Mouse (Mus musculus): ENCODE data around the gene Lman2l. TPM values are rescaled to one million over a fixed set of nuclear protein-coding genes. Genes with fewer than 3 reads are reported as not detected.
A peak's percentile ranks its signal among the peaks of the same experiment; 100 is the strongest.

Lman2l gene
- total and polyA plus RNA-seq, 2 experiments from 2014 or later: 21.8 to 37.6 TPM

GRCm38 (mm10) chr1:36445508-36445907 lies 437 bp upstream of the Lman2l start:
- Histone ChIP-seq H3K27me3 (ENCODE audit: insufficient read depth, low read length) (no peaks in the 10 kb centered on the region), H3K36me3 (ENCODE audit: insufficient read depth) (0 out of 2 replicates have a peak, but pooled peaks cover 3% of the 10 kb centered on the region), H3K9me3 (ENCODE audit: low read length) (no peaks in the 10 kb centered on the region), H3K27ac (ENCODE audit: low read depth, low read length) (peak overlapping the region; percentile 47), H3K4me2 (ENCODE audit: low read depth) (peak overlapping the region; percentile 85; the same call in 1 of the 2 replicates), H3K4me1 (ENCODE audit: insufficient read depth) (0 out of 2 replicates have a peak, but pooled peaks cover 3% of the 10 kb centered on the region), H3K4me3 (ENCODE audit: low read depth, low read length) (peak overlapping the region; percentile 92), H3K9ac (peak overlapping the region; percentile 14; the same call in 1 of the 2 replicates)
- ATAC-seq (no peak), DNase-seq (no peak)
- TF ChIP-seq CTCF (IDR thresholded peaks at IDR 0.05; ENCODE audit: low read depth): no peak
- 43% methylated on average over 8 of the region's 8 CpGs for WGBS

- Histone ChIP-seq H3K27ac (ENCODE audit: low read depth, low read length) (no peak overlapping the region), H3K4me2 (ENCODE audit: low read depth) (no peak overlapping the region), H3K9me3 (ENCODE audit: low read length) (no peaks in the 10 kb centered on the region), H3K4me1 (ENCODE audit: insufficient read depth) (0 out of 2 replicates have a peak, but pooled peaks cover 3% of the 10 kb centered on the region), H3K4me3 (ENCODE audit: low read depth, low read length) (no peak overlapping the region), H3K36me3 (ENCODE audit: insufficient read depth) (peaks cover 41% of the 10 kb centered on the region), H3K9ac (no peak overlapping the region), H3K27me3 (ENCODE audit: insufficient read depth, low read length) (no peaks in the 10 kb centered on the region)
- 60% methylated on average over 4 of the region's 4 CpGs for WGBS
- no peak for TF ChIP-seq CTCF (IDR thresholded peaks at IDR 0.05; ENCODE audit: low read depth)
- ATAC-seq (no peak), DNase-seq (no peak)
Observed at GRCm38 (mm10) chr1:36441101-36441500, 4.0 kb downstream of the Lman2l start.

DNA sequence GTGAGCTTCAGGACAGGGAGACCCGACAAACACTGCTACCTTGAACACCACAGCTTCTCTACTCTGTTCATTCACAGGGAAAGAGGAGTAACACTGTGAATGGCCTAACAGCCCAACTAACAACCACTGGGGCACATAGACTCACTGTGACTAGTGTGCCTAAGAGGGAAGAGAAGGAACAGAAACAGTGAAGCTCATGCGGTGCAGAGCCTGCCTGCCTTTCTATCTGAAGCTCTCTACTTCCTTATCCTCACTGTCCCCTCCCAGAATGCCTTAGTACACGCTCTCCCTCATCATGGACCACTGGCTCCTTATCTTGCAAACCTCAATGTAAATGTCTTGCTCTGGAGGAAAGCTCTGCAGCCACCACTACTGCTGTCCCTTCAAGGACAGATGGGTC lies 7.8 kb downstream of the Lman2l start:
- TF ChIP-seq CTCF (IDR thresholded peaks at IDR 0.05; ENCODE audit: low read depth): no peak
- H3K4me2 ChIP-seq (ENCODE audit: low read depth): no peak overlapping the region
- no peaks in the 10 kb centered on the region for H3K27me3 ChIP-seq (ENCODE audit: insufficient read depth, low read length)
- DNase-seq (no peak), ATAC-seq (no peak)
- no peaks in the 10 kb centered on the region for H3K4me1 ChIP-seq (ENCODE audit: insufficient read depth)
- no peak overlapping the region for H3K4me3 ChIP-seq (ENCODE audit: low read depth, low read length)
- no peak overlapping the region for H3K27ac ChIP-seq (ENCODE audit: low read depth, low read length)
- peaks cover 58% of the 10 kb centered on the region for H3K36me3 ChIP-seq (ENCODE audit: insufficient read depth)
- H3K9ac ChIP-seq: no peak overlapping the region
- H3K9me3 ChIP-seq (ENCODE audit: low read length): no peaks in the 10 kb centered on the region
- WGBS: 93% methylated on average over 3 of the region's 3 CpGs

GRCm38 (mm10) chr1:36436515-36436914 lies 8.6 kb downstream of the Lman2l start:
- Histone ChIP-seq H3K4me2 (ENCODE audit: low read depth) (no peak overlapping the region), H3K27ac (ENCODE audit: low read depth, low read length) (no peak overlapping the region), H3K9me3 (ENCODE audit: low read length) (no peaks in the 10 kb centered on the region), H3K4me3 (ENCODE audit: low read depth, low read length) (no peak overlapping the region), H3K27me3 (ENCODE audit: insufficient read depth, low read length) (no peaks in the 10 kb centered on the region), H3K36me3 (ENCODE audit: insufficient read depth) (peaks cover 65% of the 10 kb centered on the region), H3K4me1 (ENCODE audit: insufficient read depth) (no peaks in the 10 kb centered on the region), H3K9ac (no peak overlapping the region)
- DNase-seq: no peak
- no peak for TF ChIP-seq CTCF (IDR thresholded peaks at IDR 0.05; ENCODE audit: low read depth)
- ATAC-seq: no peak
- WGBS: 95% methylated on average over 6 of the region's 6 CpGs

DNA sequence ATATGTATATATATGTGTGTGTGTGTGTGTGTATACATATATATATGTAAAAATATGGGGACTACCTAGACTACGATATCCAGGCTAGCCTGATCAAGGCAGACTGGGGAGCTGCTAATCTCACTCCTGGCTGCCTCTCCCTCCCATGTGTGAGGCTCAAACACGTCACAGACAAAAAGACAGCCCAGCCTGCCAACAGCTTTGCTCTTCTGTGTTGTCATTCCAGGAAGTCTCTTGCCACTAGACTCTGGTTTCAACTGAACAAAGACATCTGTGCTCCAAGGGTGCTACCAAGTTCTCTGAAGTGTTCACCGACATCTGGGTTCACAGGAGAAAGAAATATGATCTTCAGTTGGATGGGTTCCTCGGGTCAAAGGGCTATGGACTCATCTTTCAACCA lies 10.0 kb downstream of the Lman2l start:
- ATAC-seq (no peak), DNase-seq (no peak)
- Histone ChIP-seq H3K9me3 (ENCODE audit: low read length) (no peaks in the 10 kb centered on the region), H3K27ac (ENCODE audit: low read depth, low read length) (no peak overlapping the region), H3K4me3 (ENCODE audit: low read depth, low read length) (no peak overlapping the region), H3K4me1 (ENCODE audit: insufficient read depth) (no peaks in the 10 kb centered on the region), H3K9ac (no peak overlapping the region), H3K27me3 (ENCODE audit: insufficient read depth, low read length) (no peaks in the 10 kb centered on the region), H3K36me3 (ENCODE audit: insufficient read depth) (peaks cover 77% of the 10 kb centered on the region), H3K4me2 (ENCODE audit: low read depth) (no peak overlapping the region)
- WGBS: 80% methylated on average over 4 of the region's 4 CpGs
- no peak for TF ChIP-seq CTCF (IDR thresholded peaks at IDR 0.05; ENCODE audit: low read depth)

DNA sequence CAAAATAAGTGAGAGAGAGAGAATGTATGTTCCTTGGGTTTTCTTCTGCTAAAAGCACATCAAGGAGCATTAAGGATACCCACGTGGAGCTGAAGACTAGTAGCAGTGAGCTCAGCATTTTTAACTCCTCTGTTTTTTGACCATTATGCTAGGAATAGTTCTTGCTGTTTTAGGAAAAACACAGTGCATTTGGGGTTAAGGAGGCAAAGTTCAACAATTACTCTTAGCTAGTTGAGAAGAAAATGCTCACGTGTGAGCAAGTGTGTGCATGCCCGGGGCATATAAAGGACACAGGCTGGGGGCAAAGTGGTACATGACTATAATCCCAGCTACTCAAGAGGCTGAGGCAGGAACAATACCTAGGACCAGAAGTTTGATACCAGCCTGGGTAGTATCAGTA lies 11.5 kb downstream of the Lman2l start:
- WGBS: 92% methylated on average over 3 of the region's 3 CpGs

GRCm38 (mm10) chr1:36432999-36433398 lies 12.1 kb downstream of the Lman2l start:
- WGBS: 90% methylated on average over 4 of the region's 4 CpGs
- no peak for DNase-seq
- H3K9ac ChIP-seq: no peak overlapping the region
- H3K4me2 ChIP-seq (ENCODE audit: low read depth): no peak overlapping the region
- no peak for ATAC-seq
- no peak for TF ChIP-seq CTCF (IDR thresholded peaks at IDR 0.05; ENCODE audit: low read depth)
- peaks cover 74% of the 10 kb centered on the region for H3K36me3 ChIP-seq (ENCODE audit: insufficient read depth)
- H3K9me3 ChIP-seq (ENCODE audit: low read length): no peaks in the 10 kb centered on the region
- no peak overlapping the region for H3K4me3 ChIP-seq (ENCODE audit: low read depth, low read length)
- H3K27ac ChIP-seq (ENCODE audit: low read depth, low read length): no peak overlapping the region
- no peaks in the 10 kb centered on the region for H3K27me3 ChIP-seq (ENCODE audit: insufficient read depth, low read length)
- H3K4me1 ChIP-seq (ENCODE audit: insufficient read depth): no peaks in the 10 kb centered on the region

More for the DNA sequence above, 11.5 kb downstream of the Lman2l start:
- H3K27me3 ChIP-seq (ENCODE audit: insufficient read depth, low read length): no peaks in the 10 kb centered on the region
- H3K4me2 ChIP-seq (ENCODE audit: low read depth): no peak overlapping the region
- no peak overlapping the region for H3K9ac ChIP-seq
- no peak overlapping the region for H3K27ac ChIP-seq (ENCODE audit: low read depth, low read length)
- TF ChIP-seq CTCF (IDR thresholded peaks at IDR 0.05; ENCODE audit: low read depth): no peak
- DNase-seq: no peak
- no peak overlapping the region for H3K4me3 ChIP-seq (ENCODE audit: low read depth, low read length)
- no peak for ATAC-seq
- H3K36me3 ChIP-seq (ENCODE audit: insufficient read depth): peaks cover 74% of the 10 kb centered on the region
- no peaks in the 10 kb centered on the region for H3K9me3 ChIP-seq (ENCODE audit: low read length)
- H3K4me1 ChIP-seq (ENCODE audit: insufficient read depth): no peaks in the 10 kb centered on the region

Measured in forebrain, postnatal 0 days (tissue).